ENCODE assay signal across 8 mouse cellular contexts in genomic region chr8:84785756-84786677, GRCm38 (mm10). TPM values are rescaled to one million over a fixed set of nuclear protein-coding genes. Genes with fewer than 3 reads are reported as not detected.
DNase-seq lines count a peak whose midpoint lies in the region; ATAC-seq and TF ChIP-seq lines count a peak whose summit lies in the region.

No protein-coding gene starts in this region.

- 6% methylated on average over 38 of the region's 38 CpGs for WGBS in hindbrain, embryonic 14.5 days
- WGBS in lung, adult 2 months: 48% methylated on average over 38 of the region's 38 CpGs
- WGBS in stomach, postnatal 0 days: 34% methylated on average over 38 of the region's 38 CpGs

- TF ChIP-seq EP300 in stomach, postnatal 0 days (optimal IDR thresholded peaks at IDR 0.05): no peak

- H3K9me3 ChIP-seq in hindbrain, embryonic 14.5 days (ENCODE audit: control insufficient read depth, low read length): no peaks in the 10 kb centered on the region
- H3K9me3 ChIP-seq in stomach, postnatal 0 days (ENCODE audit: control insufficient read depth, low read length): no peaks in the 10 kb centered on the region

- peaks cover 95% of the 10 kb centered on the region for H3K27me3 ChIP-seq in hindbrain, embryonic 14.5 days (ENCODE audit: control insufficient read depth, insufficient read depth, low read length)
- H3K27me3 ChIP-seq in stomach, postnatal 0 days (ENCODE audit: control insufficient read depth, insufficient read depth, low read length): no peaks in the 10 kb centered on the region

- DNase-seq in cerebellum, adult 11 months: peak; percentile 56
- DNase-seq in ZHBTc4 (ENCODE audit: low read depth, low spot score): peak; percentile 65
- DNase-seq in gastrocnemius, adult 8-10 months (ENCODE audit: low spot score in 2 of 2): peak; percentile 63 to 71
- no peak for DNase-seq in hindbrain, embryonic 14.5 days (ENCODE audit: low spot score)
- DNase-seq in lung, adult 2 months: peak; percentile 64
- DNase-seq in stomach, postnatal 0 days (ENCODE audit: low spot score): peak; percentile 80
- no peak for DNase-seq in spleen, postnatal 10 days (ENCODE audit: low spot score in 2 of 2)

- H3K4me2 ChIP-seq in hindbrain, embryonic 14.5 days (replicated peaks): peak overlapping the region; percentile 45; the same call in 1 of the 2 replicates
- peak overlapping the region; percentile 40 for H3K4me2 ChIP-seq in stomach, postnatal 0 days (replicated peaks; ENCODE audit: low read depth)

- H3K36me3 ChIP-seq in hindbrain, embryonic 14.5 days (replicated peaks; ENCODE audit: control insufficient read depth, insufficient read depth): no peaks in the 10 kb centered on the region
- 0 out of 2 replicates have a peak, but pooled peaks cover 2% of the 10 kb centered on the region for H3K36me3 ChIP-seq in stomach, postnatal 0 days (ENCODE audit: control insufficient read depth, insufficient read depth, low read length)

- no peak for TF ChIP-seq CTCF in lung, adult 2 months (IDR thresholded peaks at IDR 0.05; ENCODE audit: insufficient read depth, low read length)
- no peak; the same call in 1 of the 2 replicates for TF ChIP-seq CTCF in stomach, postnatal 0 days (IDR thresholded peaks at IDR 0.05; ENCODE audit: low read depth)

- H3K4me3 ChIP-seq in hindbrain, embryonic 14.5 days (replicated peaks; ENCODE audit: low read length): peak overlapping the region; percentile 6
- no peak overlapping the region for H3K4me3 ChIP-seq in lung, adult 2 months (replicated peaks; ENCODE audit: extremely low read depth, low read depth, low read length)
- no peak overlapping the region for H3K4me3 ChIP-seq in stomach, postnatal 0 days (ENCODE audit: low read depth, low read length)

- no peak overlapping the region for H3K27ac ChIP-seq in hindbrain, embryonic 14.5 days
- peak overlapping the region; percentile 53; the same call in 1 of the 2 replicates for H3K27ac ChIP-seq in stomach, postnatal 0 days (replicated peaks)

- ATAC-seq in cerebellum, adult (ENCODE audit: insufficient number of reproducible peaks, low FRiP score, low TSS enrichment): no peak
- ATAC-seq in hindbrain, embryonic 14.5 days (ENCODE audit: low FRiP score): peak; percentile 28; the same call in 1 of the 2 replicates
- peak; percentile 46 for ATAC-seq in stomach, postnatal 0 days (ENCODE audit: low FRiP score, low TSS enrichment)

- H3K9ac ChIP-seq in hindbrain, embryonic 14.5 days: no peak overlapping the region; the same call in 1 of the 2 replicates
- H3K9ac ChIP-seq in stomach, postnatal 0 days (ENCODE audit: low read length): peak overlapping the region; percentile 27; the same call in 1 of the 2 replicates

- TF ChIP-seq POLR2A in lung, adult 2 months (IDR thresholded peaks at IDR 0.05; ENCODE audit: borderline replicate concordance, extremely low read depth, low read depth, low read length): no peak

- H3K4me1 ChIP-seq in hindbrain, embryonic 14.5 days (replicated peaks; ENCODE audit: control insufficient read depth, insufficient read depth, low read length): peaks cover 50% of the 10 kb centered on the region
- H3K4me1 ChIP-seq in lung, adult 2 months (ENCODE audit: control insufficient read depth, insufficient read depth, low read length): peaks cover 49% of the 10 kb centered on the region
- H3K4me1 ChIP-seq in stomach, postnatal 0 days (replicated peaks; ENCODE audit: control insufficient read depth, insufficient read depth): peaks cover 39% of the 10 kb centered on the region

RNA-seq across cellular contexts. Expression of gene Nfix, which starts 14.1 kb away (rescaled TPM):
- 100 to 1,000 TPM; 507 to 604 (median 532) TPM for total RNA-seq in gastrocnemius, adult 8-10 months (2022)
- 78.8 and 82.4 TPM in 2 replicates for polyA plus RNA-seq in hindbrain, embryonic 14.5 days (2014; fragmentation: Nextera tagmentation; extraction: Ambion mirVana)
- 80.1 and 96.2 TPM in 2 replicates for polyA plus RNA-seq in lung, adult 2 months (2012; rRNA removed)
- polyA plus RNA-seq in stomach, postnatal 0 days (2015; fragmentation: Nextera tagmentation; extraction: Ambion mirVana): 36.5 and 36.6 TPM in 2 replicates

RNA-seq across cellular contexts. Expression of gene Dand5, which starts 36.6 kb away (rescaled TPM):
- 10 to 100 TPM in 3 of 4 experiments, 1 to 10 TPM in 1; 7.8 to 12.9 (median 12.2) TPM for total RNA-seq in gastrocnemius, adult 8-10 months (2022)
- 13.5 and 14.6 TPM in 2 replicates for polyA plus RNA-seq in hindbrain, embryonic 14.5 days (2014; fragmentation: Nextera tagmentation; extraction: Ambion mirVana)
- 2.5 and 2.9 TPM in 2 replicates for polyA plus RNA-seq in lung, adult 2 months (2012; rRNA removed)
- 3.3 TPM in 2 replicates for polyA plus RNA-seq in stomach, postnatal 0 days (2015; fragmentation: Nextera tagmentation; extraction: Ambion mirVana)

RNA-seq across cellular contexts. Expression of gene Gadd45gip1, which starts 45.3 kb away (rescaled TPM):
- 10 to 100 TPM; 18.6 to 23.2 (median 20.8) TPM for total RNA-seq in gastrocnemius, adult 8-10 months (2022)
- 35.0 and 37.4 TPM in 2 replicates for polyA plus RNA-seq in hindbrain, embryonic 14.5 days (2014; fragmentation: Nextera tagmentation; extraction: Ambion mirVana)
- 21.3 and 31.7 TPM in 2 replicates for polyA plus RNA-seq in lung, adult 2 months (2012; rRNA removed)
- polyA plus RNA-seq in stomach, postnatal 0 days (2015; fragmentation: Nextera tagmentation; extraction: Ambion mirVana): 38.5 and 39.3 TPM in 2 replicates

RNA-seq across cellular contexts. Expression of gene Rad23a, which starts 54.4 kb away (rescaled TPM):
- total RNA-seq in gastrocnemius, adult 8-10 months (2022): 100 to 1,000 TPM; 168 to 185 (median 180) TPM
- 75.7 and 81.1 TPM in 2 replicates for polyA plus RNA-seq in hindbrain, embryonic 14.5 days (2014; fragmentation: Nextera tagmentation; extraction: Ambion mirVana)
- 72.6 and 75.9 TPM in 2 replicates for polyA plus RNA-seq in lung, adult 2 months (2012; rRNA removed)
- 69.8 and 70.6 TPM in 2 replicates for polyA plus RNA-seq in stomach, postnatal 0 days (2015; fragmentation: Nextera tagmentation; extraction: Ambion mirVana)

Comparison
In these comparisons a context has a peak if more than half of its experiments do, and no peak if none do; other contexts are left out.
1. DNase-seq: peak in cerebellum, adult 11 months (single experiment), ZHBTc4 (single experiment), gastrocnemius, adult 8-10 months (2 of 2), lung, adult 2 months (single experiment) and stomach, postnatal 0 days (single experiment); none in hindbrain, embryonic 14.5 days (single experiment) and spleen, postnatal 10 days (0 of 2).